ENCODE assay signal across 15 mouse cellular contexts in the genomic region with DNA sequence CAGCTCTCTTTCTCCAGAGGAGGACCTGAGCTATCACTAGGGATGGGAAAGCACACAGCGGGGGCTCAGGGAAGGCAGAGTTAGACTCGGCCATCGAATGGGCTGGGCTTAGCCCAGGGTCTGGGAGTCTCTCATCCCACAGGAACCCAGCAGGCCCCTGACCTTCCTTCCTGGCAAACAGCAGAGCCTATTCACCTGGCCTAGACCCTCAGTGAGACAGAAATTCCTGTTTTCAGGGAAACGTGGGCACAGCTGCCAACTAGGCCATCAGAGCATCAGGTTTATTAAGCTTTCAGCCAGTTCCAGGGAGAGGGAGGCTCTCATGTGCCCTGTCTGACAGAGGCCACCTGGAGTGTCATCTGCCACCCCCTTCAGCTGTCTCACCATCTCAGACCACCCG. TPM values are rescaled to one million over a fixed set of nuclear protein-coding genes. Genes with fewer than 3 reads are reported as not detected.
A peak's percentile ranks its signal among the peaks of the same experiment; 100 is the strongest.
DNase-seq lines count a peak whose midpoint lies in the region; ATAC-seq and TF ChIP-seq lines count a peak whose summit lies in the region.
"Had no signal": no experiment of that assay in that cellular context is flagged by ENCODE, and none has a peak within 500 bp of the region (broad histone marks: within the 10 kb centered on the region; RNA-seq: fewer than 3 reads in every experiment).

No protein-coding gene starts in this region.

- no peak for TF ChIP-seq CTCF in embryonic fibroblast, embryonic 13.5 days (IDR thresholded peaks at IDR 0.05; ENCODE audit: borderline replicate concordance, insufficient read depth, low read length)

- TF ChIP-seq POLR2A in embryonic fibroblast, embryonic 13.5 days (IDR thresholded peaks at IDR 0.05; ENCODE audit: low read depth, low read length): no peak

- DNase-seq in kidney, adult 9 months: no peak
- DNase-seq in left cerebral cortex, adult 11 months (ENCODE audit: low spot score): no peak
- DNase-seq in B cell, adult 2 months: no peak
- DNase-seq: adrenal gland, adult 8-10 months; cerebellum, adult 9-10 months; gastrocnemius, postnatal 10 days; kidney, postnatal 14 days had no signal

- H3K27me3 ChIP-seq in heart, embryonic 13.5 days (replicated peaks): no peaks in the 10 kb centered on the region; the same call in 1 of the 2 replicates
- H3K27me3 ChIP-seq in heart, embryonic 12.5 days (replicated peaks): no peaks in the 10 kb centered on the region; the same call in 1 of the 2 replicates
- H3K27me3 ChIP-seq in kidney, embryonic 16.5 days (ENCODE audit: insufficient read depth, low read length): no peaks in the 10 kb centered on the region
- no peaks in the 10 kb centered on the region for H3K27me3 ChIP-seq in intestine, embryonic 16.5 days (replicated peaks; ENCODE audit: control insufficient read depth, insufficient read depth, low read length)
- H3K27me3 ChIP-seq: midbrain, embryonic 13.5 days had no signal

- H3K36me3 ChIP-seq in heart, embryonic 13.5 days: peaks cover 10% of the 10 kb centered on the region
- H3K36me3 ChIP-seq in heart, embryonic 12.5 days: peaks cover 17% of the 10 kb centered on the region; the same call in 1 of the 2 replicates
- H3K36me3 ChIP-seq in kidney, embryonic 16.5 days (ENCODE audit: insufficient read depth, low read length): 0 out of 2 replicates have a peak, but pooled peaks cover 9% of the 10 kb centered on the region
- no peaks in the 10 kb centered on the region for H3K36me3 ChIP-seq in intestine, embryonic 16.5 days (ENCODE audit: control insufficient read depth, insufficient read depth, low read length)
- H3K36me3 ChIP-seq: midbrain, embryonic 13.5 days had no signal

- H3K27ac ChIP-seq in heart, embryonic 13.5 days (replicated peaks): peak overlapping the region; percentile 9; the same call in 1 of the 2 replicates
- no peak overlapping the region for H3K27ac ChIP-seq in heart, embryonic 12.5 days (ENCODE audit: poor library complexity, severe bottlenecking)
- peak overlapping the region; percentile 88 for H3K27ac ChIP-seq in kidney, embryonic 16.5 days (ENCODE audit: low read length)
- peak overlapping the region; percentile 42; the same call in 1 of the 2 replicates for H3K27ac ChIP-seq in embryonic fibroblast, embryonic 13.5 days (ENCODE audit: insufficient read depth, low read length)
- peak overlapping the region; percentile 20 for H3K27ac ChIP-seq in intestine, embryonic 16.5 days (ENCODE audit: low read length)
- H3K27ac ChIP-seq: macrophage; midbrain, embryonic 13.5 days had no signal

- WGBS in heart, embryonic 13.5 days: 40% methylated on average over 5 of the region's 5 CpGs
- 31% methylated on average over 5 of the region's 5 CpGs for WGBS in heart, embryonic 12.5 days
- WGBS in kidney, embryonic 16.5 days: 24% methylated on average over 5 of the region's 5 CpGs
- WGBS in intestine, embryonic 16.5 days: 48% methylated on average over 5 of the region's 5 CpGs

- ATAC-seq in heart, embryonic 13.5 days (ENCODE audit: extremely low read depth, insufficient number of reproducible peaks, low FRiP score, low TSS enrichment): no peak
- ATAC-seq in heart, embryonic 12.5 days (ENCODE audit: insufficient number of reproducible peaks, low FRiP score): no peak
- no peak for ATAC-seq in kidney, embryonic 16.5 days (ENCODE audit: low FRiP score, low TSS enrichment)
- no peak for ATAC-seq in intestine, embryonic 16.5 days
- ATAC-seq: forebrain, embryonic 16.5 days; midbrain, embryonic 13.5 days had no signal

- no peak overlapping the region for H3K4me3 ChIP-seq in heart, embryonic 13.5 days
- H3K4me3 ChIP-seq in heart, embryonic 12.5 days: no peak overlapping the region
- H3K4me3 ChIP-seq in kidney, embryonic 16.5 days (ENCODE audit: low read length): no peak overlapping the region
- no peak overlapping the region for H3K4me3 ChIP-seq in embryonic fibroblast, embryonic 13.5 days (ENCODE audit: insufficient read depth, low read length)
- H3K4me3 ChIP-seq in intestine, embryonic 16.5 days (ENCODE audit: low read length): no peak overlapping the region
- H3K4me3 ChIP-seq: midbrain, embryonic 13.5 days had no signal

- H3K9me3 ChIP-seq in heart, embryonic 13.5 days: no peaks in the 10 kb centered on the region
- H3K9me3 ChIP-seq in heart, embryonic 12.5 days (replicated peaks): no peaks in the 10 kb centered on the region
- H3K9me3 ChIP-seq in kidney, embryonic 16.5 days (ENCODE audit: low read length): no peaks in the 10 kb centered on the region
- H3K9me3 ChIP-seq in intestine, embryonic 16.5 days (ENCODE audit: control insufficient read depth, low read length): no peaks in the 10 kb centered on the region
- H3K9me3 ChIP-seq: midbrain, embryonic 13.5 days had no signal

- peaks cover 49% of the 10 kb centered on the region for H3K4me1 ChIP-seq in heart, embryonic 13.5 days
- H3K4me1 ChIP-seq in heart, embryonic 12.5 days (replicated peaks): peaks cover 49% of the 10 kb centered on the region
- H3K4me1 ChIP-seq in kidney, embryonic 16.5 days (ENCODE audit: insufficient read depth, low read length): peaks cover 41% of the 10 kb centered on the region
- peaks cover 3% of the 10 kb centered on the region; the same call in 1 of the 2 replicates for H3K4me1 ChIP-seq in embryonic fibroblast, embryonic 13.5 days (ENCODE audit: control insufficient read depth, insufficient read depth, low read length)
- peaks cover 24% of the 10 kb centered on the region for H3K4me1 ChIP-seq in intestine, embryonic 16.5 days (ENCODE audit: control insufficient read depth, insufficient read depth, low read length)

- H3K9ac ChIP-seq in heart, embryonic 13.5 days: 0 out of 2 replicates have a peak overlapping the region, but pooled peaks have one; percentile 3
- no peak overlapping the region for H3K9ac ChIP-seq in heart, embryonic 12.5 days
- no peak overlapping the region; the same call in none of the 2 replicates for H3K9ac ChIP-seq in kidney, embryonic 16.5 days (replicated peaks; ENCODE audit: low read length)
- no peak overlapping the region for H3K9ac ChIP-seq in intestine, embryonic 16.5 days (ENCODE audit: low read depth, low read length)
- H3K9ac ChIP-seq: midbrain, embryonic 13.5 days had no signal

- no peak overlapping the region for H3K4me2 ChIP-seq in heart, embryonic 13.5 days
- no peak overlapping the region for H3K4me2 ChIP-seq in heart, embryonic 12.5 days
- no peak overlapping the region for H3K4me2 ChIP-seq in kidney, embryonic 16.5 days (replicated peaks; ENCODE audit: low read depth, low read length)
- no peak overlapping the region for H3K4me2 ChIP-seq in intestine, embryonic 16.5 days (ENCODE audit: low read depth, low read length)
- H3K4me2 ChIP-seq: midbrain, embryonic 13.5 days had no signal

RNA-seq across cellular contexts. Expression of gene Lrrc32, which starts 13.8 kb away (rescaled TPM):
- polyA plus RNA-seq in heart, embryonic 13.5 days (2015; fragmentation: Nextera tagmentation; extraction: Ambion mirVana): 4.9 and 6.0 TPM in 2 replicates
- 7.5 TPM in 2 replicates for polyA plus RNA-seq in heart, embryonic 12.5 days (2016; fragmentation: Nextera tagmentation; extraction: Ambion mirVana)
- polyA plus RNA-seq in kidney, embryonic 16.5 days (2015; fragmentation: Nextera tagmentation; extraction: Ambion mirVana): 15.3 and 17.9 TPM in 2 replicates
- 95.5 and 220 TPM in 2 replicates for polyA plus RNA-seq in embryonic fibroblast, embryonic 13.5 days (2011; ENCODE audit: insufficient read length, low read depth, missing spikeins)
- polyA plus RNA-seq in intestine, embryonic 16.5 days (2015; fragmentation: Nextera tagmentation; extraction: Ambion mirVana): 11.3 and 13.7 TPM in 2 replicates
